11 mouse cellular contexts compared by ENCODE assay signal in genomic region chr5:28459456-28460225, GRCm38 (mm10). TPM values are rescaled to one million over a fixed set of nuclear protein-coding genes. Genes with fewer than 3 reads are reported as not detected.
DNase-seq lines count a peak whose midpoint lies in the region; ATAC-seq and TF ChIP-seq lines count a peak whose summit lies in the region.
"Had no signal": no experiment of that assay in that cellular context is flagged by ENCODE, and none has a peak within 500 bp of the region (broad histone marks: within the 10 kb centered on the region; RNA-seq: fewer than 3 reads in every experiment).

No protein-coding gene starts in this region.

- no peak overlapping the region for H3K9ac ChIP-seq in kidney, embryonic 15.5 days
- no peak overlapping the region for H3K9ac ChIP-seq in hindbrain, embryonic 13.5 days
- no peak overlapping the region for H3K9ac ChIP-seq in stomach, postnatal 0 days (ENCODE audit: low read length)
- H3K9ac ChIP-seq: liver, embryonic 15.5 days had no signal

- no peak overlapping the region for H3K27ac ChIP-seq in kidney, embryonic 15.5 days
- no peak overlapping the region for H3K27ac ChIP-seq in hindbrain, embryonic 13.5 days
- peak overlapping the region; percentile 35; the same call in 1 of the 2 replicates for H3K27ac ChIP-seq in stomach, postnatal 0 days (replicated peaks)
- H3K27ac ChIP-seq: liver, embryonic 15.5 days had no signal

- TF ChIP-seq EP300 in stomach, postnatal 0 days (optimal IDR thresholded peaks at IDR 0.05), result no peak

- H3K9me3 ChIP-seq in kidney, embryonic 15.5 days (replicated peaks), result no peaks in the 10 kb centered on the region
- H3K9me3 ChIP-seq in hindbrain, embryonic 13.5 days, result no peaks in the 10 kb centered on the region
- no peaks in the 10 kb centered on the region for H3K9me3 ChIP-seq in stomach, postnatal 0 days (ENCODE audit: control insufficient read depth, low read length)
- H3K9me3 ChIP-seq: liver, embryonic 15.5 days had no signal

- no peak for ATAC-seq in kidney, embryonic 15.5 days (replicated peaks; ENCODE audit: low FRiP score)
- ATAC-seq in hindbrain, embryonic 13.5 days (ENCODE audit: low FRiP score), result no peak; the same call in 1 of the 2 replicates
- ATAC-seq in stomach, postnatal 0 days (ENCODE audit: low FRiP score, low TSS enrichment), result peak; percentile 41

- H3K36me3 ChIP-seq in kidney, embryonic 15.5 days, result no peaks in the 10 kb centered on the region
- H3K36me3 ChIP-seq in hindbrain, embryonic 13.5 days, result no peaks in the 10 kb centered on the region
- H3K36me3 ChIP-seq in stomach, postnatal 0 days (ENCODE audit: control insufficient read depth, insufficient read depth, low read length), result no peaks in the 10 kb centered on the region
- H3K36me3 ChIP-seq: liver, embryonic 15.5 days had no signal

- peak overlapping the region; percentile 67 for H3K4me2 ChIP-seq in kidney, embryonic 15.5 days
- peak overlapping the region; percentile 78 for H3K4me2 ChIP-seq in hindbrain, embryonic 13.5 days
- peak overlapping the region; percentile 53 for H3K4me2 ChIP-seq in stomach, postnatal 0 days (replicated peaks; ENCODE audit: low read depth)
- H3K4me2 ChIP-seq: liver, embryonic 15.5 days had no signal

- peaks cover 98% of the 10 kb centered on the region for H3K27me3 ChIP-seq in kidney, embryonic 15.5 days
- peaks cover 93% of the 10 kb centered on the region for H3K27me3 ChIP-seq in hindbrain, embryonic 13.5 days
- peaks cover 13% of the 10 kb centered on the region; the same call in 1 of the 2 replicates for H3K27me3 ChIP-seq in stomach, postnatal 0 days (ENCODE audit: control insufficient read depth, insufficient read depth, low read length)

- 2% methylated on average over 41 of the region's 41 CpGs for WGBS in kidney, embryonic 15.5 days
- 2% methylated on average over 41 of the region's 41 CpGs for WGBS in hindbrain, embryonic 13.5 days
- 5% methylated on average over 41 of the region's 41 CpGs for WGBS in stomach, postnatal 0 days

- no peak for TF ChIP-seq CTCF in stomach, postnatal 0 days (IDR thresholded peaks at IDR 0.05; ENCODE audit: low read depth)

- DNase-seq in kidney, postnatal 36 days, result no peak
- DNase-seq in lung, postnatal 14 days, result peak; percentile 59
- DNase-seq in stomach, postnatal 0 days (ENCODE audit: low spot score), result peak; percentile 69
- DNase-seq in frontal cortex, adult 2 months (ENCODE audit: extremely low spot score in 1 of 2, low spot score in 1 of 2), result no peak
- no peak for DNase-seq in gastrocnemius, adult 8-10 months (ENCODE audit: low spot score in 2 of 2)
- DNase-seq in retina, embryonic 14.5 days (ENCODE audit: low spot score), result no peak
- DNase-seq: right cerebral cortex, postnatal 25 days had no signal

- peaks cover 63% of the 10 kb centered on the region for H3K4me1 ChIP-seq in kidney, embryonic 15.5 days
- H3K4me1 ChIP-seq in hindbrain, embryonic 13.5 days (replicated peaks), result peaks cover 52% of the 10 kb centered on the region
- H3K4me1 ChIP-seq in stomach, postnatal 0 days (replicated peaks; ENCODE audit: control insufficient read depth, insufficient read depth), result 0 out of 2 replicates have a peak, but pooled peaks cover 2% of the 10 kb centered on the region
- H3K4me1 ChIP-seq: liver, embryonic 15.5 days had no signal

- peak overlapping the region; percentile 8; the same call in 1 of the 2 replicates for H3K4me3 ChIP-seq in kidney, embryonic 15.5 days (replicated peaks)
- peak overlapping the region; percentile 6; the same call in 1 of the 2 replicates for H3K4me3 ChIP-seq in hindbrain, embryonic 13.5 days
- H3K4me3 ChIP-seq in stomach, postnatal 0 days (ENCODE audit: low read depth, low read length), result no peak overlapping the region
- H3K4me3 ChIP-seq: liver, embryonic 15.5 days had no signal

RNA-seq across cellular contexts. Expression of gene Shh, which starts 7.4 kb away (rescaled TPM):
- 0.80 and 1.0 TPM in 2 replicates for polyA plus RNA-seq in kidney, embryonic 15.5 days (2015; fragmentation: Nextera tagmentation; extraction: Ambion mirVana)
- 1.6 and 1.8 TPM in 2 replicates for polyA plus RNA-seq in hindbrain, embryonic 13.5 days (2015; fragmentation: Nextera tagmentation; extraction: Ambion mirVana)
- 4.6 and 5.5 TPM in 2 replicates for polyA plus RNA-seq in stomach, postnatal 0 days (2015; fragmentation: Nextera tagmentation; extraction: Ambion mirVana)
- polyA plus RNA-seq in frontal cortex, adult 2 months (2012; rRNA removed), result 2.9 and 3.5 TPM in 2 replicates
- total RNA-seq in gastrocnemius, adult 8-10 months (2022), result not detected
- polyA plus RNA-seq: heart, embryonic 14.5 days; liver, embryonic 15.5 days had no signal

Comparison
In these comparisons a context has a peak if more than half of its experiments do, and no peak if none do; other contexts are left out.
1. DNase-seq: peak in lung, postnatal 14 days (single experiment) and stomach, postnatal 0 days (single experiment); none in kidney, postnatal 36 days (0 of 2), frontal cortex, adult 2 months (0 of 2), gastrocnemius, adult 8-10 months (0 of 2) and retina, embryonic 14.5 days (single experiment).
2. Peak in every context shown above with its lines, with median percentiles within 50 percentile points of each other: H3K4me2 ChIP-seq.